Mouse (Mus musculus): ENCODE measurements around the gene Ern1.

- TF ChIP-seq CTCF (IDR thresholded peaks at IDR 0.05; ENCODE audit: borderline replicate concordance, insufficient read depth, low read length) (no peak), POLR2A (IDR thresholded peaks at IDR 0.05; ENCODE audit: low read depth, low read length) (no peak)
Measured at GRCm38 (mm10) chr11:106480530-106480885, 7.1 kb downstream of the Ern1 start.
